Mouse (Mus musculus): Measurements from ENCODE around the gene Sox6. TPM values are rescaled to one million over a fixed set of nuclear protein-coding genes. Genes with fewer than 3 reads are reported as not detected.

Sox6 gene
- total RNA-seq, 2 experiments from 2014 or later, result 892 to 1,095 TPM

- no peak for ATAC-seq (replicated peaks; ENCODE audit: low FRiP score, poor library complexity, severe bottlenecking)
These were observed 507.4 kb downstream of the Sox6 start for GRCm38 (mm10) chr7:115531217-115531616.

DNA sequence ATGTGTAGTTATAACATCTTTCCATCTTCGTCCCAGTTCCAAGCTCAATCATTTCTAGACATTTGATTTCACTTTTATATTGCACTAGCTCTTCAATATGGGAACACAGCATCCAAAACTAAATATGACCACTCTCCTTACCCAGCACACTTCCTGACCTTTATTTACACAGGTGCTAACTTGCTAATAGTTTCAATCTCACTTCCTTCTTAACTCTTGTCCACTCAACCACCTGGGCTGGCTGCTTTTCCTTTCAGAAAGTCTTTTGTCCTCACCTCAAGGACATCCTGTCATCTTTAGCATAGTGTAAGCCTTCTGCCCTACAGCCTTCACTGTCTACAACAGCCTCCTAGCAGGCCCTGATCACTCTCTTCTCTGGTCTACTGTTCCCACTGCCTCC is 520.9 kb downstream of the Sox6 start:
- ATAC-seq (replicated peaks; ENCODE audit: low FRiP score, poor library complexity, severe bottlenecking), result no peak

DNA sequence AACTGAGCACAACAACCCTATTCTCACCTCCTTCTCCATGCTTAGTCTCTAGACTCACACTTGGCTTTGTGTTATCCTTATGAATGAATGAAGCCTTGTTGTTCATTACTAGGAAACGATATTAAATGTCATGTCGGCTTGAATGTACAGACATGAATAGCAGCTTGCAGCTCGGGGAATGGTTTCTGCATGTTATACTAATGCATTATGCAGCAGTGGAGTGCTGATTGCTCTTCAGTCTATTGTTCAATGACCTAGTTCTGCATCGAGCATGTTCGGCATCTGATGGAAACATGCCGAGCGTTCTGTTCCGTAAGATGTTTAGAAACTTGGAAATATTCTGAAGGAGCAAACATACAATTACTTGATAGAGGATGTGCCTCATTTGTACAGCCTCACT is 524.9 kb downstream of the Sox6 start:
- ATAC-seq (replicated peaks; ENCODE audit: low FRiP score, poor library complexity, severe bottlenecking), result no peak

- no peak for ATAC-seq (replicated peaks; ENCODE audit: low FRiP score, poor library complexity, severe bottlenecking)
These were observed 526.8 kb downstream of the Sox6 start for GRCm38 (mm10) chr7:115511777-115512176.

DNA sequence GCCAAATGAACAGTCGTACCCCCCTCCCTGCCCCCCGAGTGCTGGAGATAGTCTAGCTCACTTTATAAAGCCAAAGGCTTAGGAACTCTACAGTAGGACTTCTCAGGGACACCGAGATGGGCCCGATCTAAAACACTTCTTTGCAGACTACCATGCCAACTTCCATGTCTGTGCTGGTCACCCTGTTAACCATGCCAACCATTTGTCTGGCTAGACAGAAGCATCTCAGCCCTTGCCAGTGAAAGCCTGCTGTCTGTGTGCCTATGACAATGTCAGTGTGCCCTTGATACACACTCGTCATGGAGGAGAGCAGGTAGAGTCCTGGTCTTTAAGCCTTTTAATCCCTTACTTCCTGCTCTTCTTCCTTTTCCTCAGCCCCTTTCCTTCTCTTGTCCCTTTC is 527.5 kb downstream of the Sox6 start:
- no peak for ATAC-seq (replicated peaks; ENCODE audit: low FRiP score, poor library complexity, severe bottlenecking)

- ATAC-seq (replicated peaks; ENCODE audit: low FRiP score, poor library complexity, severe bottlenecking), result no peak
These were observed 528.6 kb downstream of the Sox6 start for GRCm38 (mm10) chr7:115510045-115510444.

DNA sequence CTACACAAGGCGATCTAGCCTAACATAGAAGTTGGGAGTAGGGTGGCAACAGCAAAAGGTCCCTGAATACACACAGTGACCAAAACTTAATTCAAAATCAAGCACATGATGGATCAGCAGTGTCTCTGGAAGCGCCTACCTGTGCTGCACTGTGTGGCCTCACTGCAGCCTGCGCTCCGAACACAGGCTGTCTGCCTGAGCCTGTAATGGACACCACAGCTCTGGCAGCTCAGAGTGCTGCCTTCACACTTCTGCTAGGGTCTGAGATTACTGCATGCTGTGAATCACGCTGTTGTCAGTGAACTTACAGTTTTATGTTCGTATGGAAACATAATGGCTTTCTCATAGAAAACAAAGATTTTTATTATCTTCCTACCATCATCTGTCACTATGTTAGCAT is 532.2 kb downstream of the Sox6 start:
- ATAC-seq (replicated peaks; ENCODE audit: low FRiP score, poor library complexity, severe bottlenecking), result no peak

- ATAC-seq (replicated peaks; ENCODE audit: low FRiP score, poor library complexity, severe bottlenecking), result no peak
These were observed 537.1 kb downstream of the Sox6 start for GRCm38 (mm10) chr7:115501497-115501896.

DNA sequence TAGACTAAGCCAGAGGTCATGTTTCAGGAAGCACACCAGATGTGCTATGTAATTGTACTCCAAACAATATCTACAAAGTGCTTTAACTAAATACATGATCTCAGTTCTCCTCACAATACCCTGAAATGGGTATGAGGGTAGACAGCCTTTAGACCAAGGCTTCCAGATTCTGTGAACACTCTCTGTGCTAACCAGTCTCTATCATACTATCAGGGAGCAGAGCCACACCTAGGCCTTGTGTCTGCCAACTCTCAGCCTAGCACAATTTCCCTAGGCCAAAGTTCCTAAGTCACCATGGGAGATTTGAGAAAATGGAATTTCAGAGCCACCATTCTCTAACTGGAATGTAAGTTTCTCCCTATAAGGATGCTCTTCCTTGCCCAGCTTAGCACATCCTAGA is 537.8 kb downstream of the Sox6 start:
- ATAC-seq (replicated peaks; ENCODE audit: low FRiP score, poor library complexity, severe bottlenecking), result 0 out of 2 replicates have a peak, but pooled peaks have one; percentile 44

DNA sequence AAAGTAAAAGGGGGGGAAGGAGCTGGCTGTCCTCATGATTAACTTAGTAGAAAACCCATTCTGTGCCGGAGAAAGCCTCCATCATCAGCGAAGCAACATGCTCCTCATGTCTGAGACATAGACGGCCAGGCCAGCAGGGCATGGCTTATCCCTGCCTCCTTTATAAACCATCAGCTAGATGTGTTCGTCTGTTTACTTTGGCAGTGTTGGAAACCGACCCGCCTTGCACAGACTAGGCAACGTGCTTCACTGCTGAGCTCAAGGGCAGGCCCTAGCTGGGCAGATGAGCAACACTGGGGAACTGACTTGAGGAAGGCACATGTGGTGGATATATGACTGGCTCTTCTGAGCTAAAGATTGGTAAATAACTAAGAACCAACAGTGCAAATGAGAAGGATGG is 538.4 kb downstream of the Sox6 start:
- no peak for ATAC-seq (replicated peaks; ENCODE audit: low FRiP score, poor library complexity, severe bottlenecking)

- no peak for ATAC-seq (replicated peaks; ENCODE audit: low FRiP score, poor library complexity, severe bottlenecking)
These were observed 546.9 kb downstream of the Sox6 start for GRCm38 (mm10) chr7:115491721-115492120.

- ATAC-seq (replicated peaks; ENCODE audit: low FRiP score, poor library complexity, severe bottlenecking), result no peak
These were observed 549.0 kb downstream of the Sox6 start for GRCm38 (mm10) chr7:115489608-115490007.

GRCm38 (mm10) chr7:115486431-115486830 is 552.2 kb downstream of the Sox6 start:
- no peak for ATAC-seq (replicated peaks; ENCODE audit: low FRiP score, poor library complexity, severe bottlenecking)

- no peak for ATAC-seq (replicated peaks; ENCODE audit: low FRiP score, poor library complexity, severe bottlenecking)
These were observed 552.8 kb downstream of the Sox6 start for GRCm38 (mm10) chr7:115485664-115486409.

- no peak for ATAC-seq (replicated peaks; ENCODE audit: low FRiP score, poor library complexity, severe bottlenecking)
These were observed 560.8 kb downstream of the Sox6 start for GRCm38 (mm10) chr7:115477763-115478162.

DNA sequence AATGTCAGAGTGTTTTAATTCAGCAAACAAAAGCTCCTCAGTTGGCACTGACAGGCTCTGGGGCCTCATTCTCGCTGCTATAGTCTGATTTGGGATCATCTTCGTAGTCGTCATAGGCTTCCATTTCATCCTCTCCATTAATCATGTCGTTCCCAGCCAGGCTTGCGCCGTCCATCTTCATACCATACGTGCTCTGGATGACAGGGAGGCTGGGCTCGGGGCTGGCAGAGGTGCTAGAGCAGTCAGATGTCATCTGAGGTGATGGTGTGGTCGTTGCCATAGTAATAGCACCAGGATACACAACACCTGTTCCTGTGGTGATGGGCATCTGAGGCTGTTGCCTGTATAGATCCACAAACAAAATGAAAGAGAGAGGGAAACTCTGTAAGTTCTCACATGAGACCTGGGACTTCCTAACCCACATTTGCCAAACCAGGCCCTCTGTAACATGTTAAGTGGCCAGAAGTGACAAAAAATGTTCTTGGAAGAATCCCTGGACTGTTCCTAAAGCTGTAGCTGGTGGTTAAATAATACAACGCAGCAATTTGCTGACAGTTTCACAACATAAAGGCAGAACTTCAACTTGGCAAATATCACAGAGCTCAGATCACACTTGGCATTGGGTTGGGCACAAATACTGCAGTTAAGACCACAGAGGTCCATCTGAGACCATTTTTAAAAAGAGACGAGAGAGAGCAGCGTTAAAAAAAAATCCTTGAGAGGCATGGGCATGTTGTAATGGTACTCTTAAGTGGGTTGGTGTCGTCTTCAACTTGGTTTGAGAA is 561.5 kb downstream of the Sox6 start:
- ATAC-seq (replicated peaks; ENCODE audit: low FRiP score, poor library complexity, severe bottlenecking), result no peak

DNA sequence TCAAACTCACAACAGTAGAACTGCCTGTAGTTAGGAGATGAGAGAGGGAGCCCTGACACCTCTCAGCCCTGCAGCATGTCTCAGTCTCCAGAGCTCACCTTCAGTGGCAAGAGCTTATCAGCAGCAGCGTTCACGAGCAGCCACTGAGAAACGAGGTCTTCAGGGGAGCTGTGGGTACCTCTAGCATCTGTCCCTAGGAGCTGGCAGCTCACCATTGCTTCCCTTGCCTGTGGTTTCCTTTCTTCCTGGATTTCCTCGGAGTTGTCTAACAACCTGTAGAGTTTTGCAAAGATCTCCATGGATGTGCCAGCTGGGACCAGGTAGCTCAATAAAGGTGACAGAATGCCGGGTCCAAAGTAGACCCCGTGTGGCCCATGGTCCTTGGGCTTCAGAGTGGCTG is 563.4 kb downstream of the Sox6 start:
- ATAC-seq (replicated peaks; ENCODE audit: low FRiP score, poor library complexity, severe bottlenecking), result no peak

DNA sequence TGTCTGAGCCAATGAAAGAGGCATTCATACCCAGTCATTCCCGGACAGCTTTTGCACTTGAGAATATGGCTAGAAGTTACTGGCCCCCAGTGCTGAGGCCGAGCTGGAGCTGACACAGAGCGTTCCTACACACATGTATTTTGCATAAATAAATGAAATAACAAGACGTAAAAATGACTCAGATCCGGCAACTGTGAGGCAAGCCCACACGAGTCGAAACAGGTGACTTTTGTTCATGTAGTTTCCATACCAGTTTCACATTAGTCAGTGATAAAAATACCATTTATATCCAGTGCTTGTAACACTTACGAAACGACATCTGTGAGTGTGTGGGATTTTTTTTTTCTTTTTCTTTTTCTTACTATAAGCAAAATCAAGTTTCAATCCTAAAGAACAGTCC is 564.5 kb downstream of the Sox6 start:
- no peak for ATAC-seq (replicated peaks; ENCODE audit: low FRiP score, poor library complexity, severe bottlenecking)

DNA sequence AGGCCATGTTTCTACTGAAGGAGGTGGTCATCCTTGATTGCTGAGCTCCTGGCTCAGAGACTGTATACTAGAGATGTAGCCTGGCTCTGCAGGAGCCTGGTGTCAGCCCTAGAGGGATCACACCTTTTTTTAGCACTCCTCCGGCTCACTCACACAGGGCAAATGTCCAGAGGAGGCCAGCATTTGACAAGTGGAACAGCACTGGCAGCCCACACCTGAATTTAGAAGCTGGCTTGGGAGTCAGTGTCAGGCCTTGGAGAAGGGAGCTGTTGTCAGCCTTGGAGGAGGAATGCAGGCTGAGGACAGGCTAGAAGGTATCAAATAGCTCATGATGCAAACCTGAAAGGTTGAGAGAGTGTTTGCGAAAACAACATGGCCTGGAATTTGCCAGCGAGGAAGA is 565.7 kb downstream of the Sox6 start:
- 0 out of 2 replicates have a peak, but pooled peaks have one; percentile 23 for ATAC-seq (replicated peaks; ENCODE audit: low FRiP score, poor library complexity, severe bottlenecking)

- no peak for ATAC-seq (replicated peaks; ENCODE audit: low FRiP score, poor library complexity, severe bottlenecking)
These were observed 567.1 kb downstream of the Sox6 start for GRCm38 (mm10) chr7:115471521-115471920.

- ATAC-seq (replicated peaks; ENCODE audit: low FRiP score, poor library complexity, severe bottlenecking), result no peak
These were observed 571.8 kb downstream of the Sox6 start for GRCm38 (mm10) chr7:115466811-115467210.
